Mouse (Mus musculus) forebrain, embryonic 13.5 days (tissue): ENCODE measurements at regions not wholly inside any gene's neighbourhood (a gene's known extent, or its start where the extent isn't known, plus 50 kb on each side); places are given as distances from the start of the nearest gene placed in this dataset.
A peak's percentile ranks its signal among the peaks of the same experiment; 100 is the strongest.

Experiments used
- ATAC-seq: fragments of 200-750 bp; cut with Nextera tagmentation; 2 replicates; pipeline ENCODE4 v1.8.0; 2017
- H3K27ac ChIP-seq: fragments of 300-500 bp; sonication (generic); 2 replicates; pipeline ENCODE4 v1.5.1; 2015; ENCODE audit warnings: inconsistent platforms, mild to moderate bottlenecking, moderate library complexity
- H3K27me3 ChIP-seq: fragments of 300-500 bp; sonication (generic); 2 replicates; pipeline ENCODE4 v1.6.1; 2015; ENCODE audit warnings: mild to moderate bottlenecking, inconsistent platforms
- H3K36me3 ChIP-seq: fragments of 300-500 bp; sonication (generic); 2 replicates; pipeline ENCODE4 v1.6.1; 2015; ENCODE audit warnings: mild to moderate bottlenecking, inconsistent platforms; ENCODE audit not compliant: poor library complexity, severe bottlenecking
- H3K4me1 ChIP-seq: fragments of 300-500 bp; sonication (generic); 2 replicates; pipeline ENCODE4 v1.6.1; 2015; ENCODE audit warnings: inconsistent platforms
- H3K4me2 ChIP-seq: fragments of 300-500 bp; sonication (generic); 2 replicates; pipeline ENCODE4 v1.6.1; 2015; ENCODE audit warnings: inconsistent platforms, mild to moderate bottlenecking, moderate library complexity
- H3K4me3 ChIP-seq: fragments of 300-500 bp; sonication (generic); 2 replicates; pipeline ENCODE4 v1.5.1; 2015; ENCODE audit warnings: mild to moderate bottlenecking, inconsistent platforms
- H3K9ac ChIP-seq: fragments of 300-500 bp; sonication (generic); 2 replicates; pipeline ENCODE4 v1.6.1; 2015; ENCODE audit warnings: mild to moderate bottlenecking, inconsistent platforms
- H3K9me3 ChIP-seq: fragments of 300-500 bp; sonication (generic); replicated peaks from 2 replicates; pipeline ENCODE4 v1.6.1; 2016; ENCODE audit warnings: inconsistent platforms
- WGBS: fragments of 180-500 bp; shearing (Covaris S2); methylation state at CpG from one replicate; pipeline ENCODE4 v1.1.7; 2015; 5-methylcytosine and 5-hydroxymethylcytosine counted together

DNA sequence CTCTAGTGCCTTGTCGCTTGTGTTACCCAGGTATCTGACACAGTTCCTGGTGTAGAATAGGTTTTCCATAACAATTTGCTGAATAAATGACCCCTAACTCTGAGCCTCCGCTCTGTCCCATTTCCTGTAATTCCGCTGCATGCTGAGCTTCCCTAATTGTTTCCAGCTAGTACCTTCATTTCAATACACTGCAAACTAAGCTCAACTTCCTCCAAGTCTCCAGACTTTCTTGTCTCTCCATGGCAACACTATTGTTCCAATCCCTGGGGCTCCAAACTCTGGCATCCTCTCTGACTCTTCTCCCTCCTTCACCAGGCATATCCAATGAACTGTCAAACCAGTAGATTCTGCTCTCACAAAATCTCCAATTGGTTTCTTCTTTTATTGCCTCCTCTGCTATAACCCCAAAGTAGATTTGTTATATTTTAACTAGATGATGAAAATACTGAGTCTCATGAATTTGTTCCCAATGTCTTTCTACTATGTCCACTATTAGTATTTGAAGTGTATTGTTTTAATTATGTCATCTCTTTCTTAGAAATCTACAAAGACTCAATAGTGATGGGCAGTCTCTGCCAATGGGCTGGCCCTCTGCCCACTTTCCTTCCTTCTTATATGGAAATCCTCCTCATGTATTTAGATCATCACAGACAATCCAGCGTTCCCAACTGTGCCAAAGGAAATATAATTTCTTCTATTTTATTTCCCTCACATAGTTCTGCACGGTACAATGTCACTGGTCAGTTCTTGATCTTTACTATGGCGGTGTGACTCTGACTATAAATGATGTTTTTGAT, 620.8 kb downstream of the Sqor start:
- Histone ChIP-seq H3K27me3 (no peaks in the 10 kb centered on the region), H3K4me2 (no peak overlapping the region), H3K4me1 (0 out of 2 replicates have a peak, but pooled peaks cover 6% of the 10 kb centered on the region), H3K27ac (no peak overlapping the region), H3K36me3 (no peaks in the 10 kb centered on the region), H3K4me3 (no peak overlapping the region), H3K9ac (no peak overlapping the region), H3K9me3 (no peaks in the 10 kb centered on the region)
- ATAC-seq, result no peak
- 57% methylated on average over 6 of the region's 6 CpGs for WGBS

DNA sequence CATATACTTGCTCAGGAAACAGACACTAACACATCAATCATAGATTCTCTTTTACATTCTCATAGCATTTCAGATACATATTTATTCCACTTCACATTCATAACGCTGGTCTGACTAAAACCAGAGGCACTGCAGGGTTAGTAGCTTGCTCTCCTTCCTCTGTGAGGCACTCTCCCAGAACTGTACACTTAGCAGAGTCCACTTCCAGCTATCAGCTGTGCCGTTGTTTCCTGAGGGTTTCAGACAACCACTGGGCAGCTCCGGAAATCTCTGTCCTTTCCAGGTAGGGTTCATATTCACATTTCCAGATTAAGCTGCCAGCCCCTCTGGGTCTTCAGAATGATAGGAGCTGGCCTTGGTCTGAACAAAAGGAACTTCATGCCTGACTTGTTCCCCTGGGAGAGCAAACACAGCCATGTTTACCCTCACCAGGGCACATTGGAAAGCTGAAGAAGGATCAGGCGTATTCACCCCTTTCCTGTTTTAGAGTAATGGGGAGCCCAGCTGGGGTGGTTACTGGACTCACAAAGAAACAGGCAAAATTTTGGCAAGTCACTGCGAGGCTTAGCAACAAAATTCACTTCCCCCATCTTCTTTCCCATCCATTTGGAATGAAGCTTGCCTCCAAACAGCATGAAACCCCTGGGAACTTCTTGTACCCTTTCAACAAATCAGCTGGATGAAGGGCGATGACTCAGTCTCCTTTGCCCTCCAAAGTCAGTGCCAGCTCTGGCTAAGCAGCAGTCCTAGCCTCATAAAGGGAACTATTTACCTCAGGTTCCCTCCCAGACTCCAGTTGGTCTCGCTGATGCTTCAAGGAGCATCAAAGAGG, 622.0 kb downstream of the Sqor start:
- H3K4me2 ChIP-seq, result no peak overlapping the region
- no peak overlapping the region for H3K27ac ChIP-seq
- peak; percentile 48; the same call in 1 of the 2 replicates for ATAC-seq
- WGBS, result 63% methylated on average over 7 of the region's 7 CpGs
- no peaks in the 10 kb centered on the region for H3K36me3 ChIP-seq
- H3K9me3 ChIP-seq, result no peaks in the 10 kb centered on the region
- no peak overlapping the region for H3K9ac ChIP-seq
- no peaks in the 10 kb centered on the region for H3K27me3 ChIP-seq
- 0 out of 2 replicates have a peak, but pooled peaks cover 6% of the 10 kb centered on the region for H3K4me1 ChIP-seq
- no peak overlapping the region for H3K4me3 ChIP-seq

DNA sequence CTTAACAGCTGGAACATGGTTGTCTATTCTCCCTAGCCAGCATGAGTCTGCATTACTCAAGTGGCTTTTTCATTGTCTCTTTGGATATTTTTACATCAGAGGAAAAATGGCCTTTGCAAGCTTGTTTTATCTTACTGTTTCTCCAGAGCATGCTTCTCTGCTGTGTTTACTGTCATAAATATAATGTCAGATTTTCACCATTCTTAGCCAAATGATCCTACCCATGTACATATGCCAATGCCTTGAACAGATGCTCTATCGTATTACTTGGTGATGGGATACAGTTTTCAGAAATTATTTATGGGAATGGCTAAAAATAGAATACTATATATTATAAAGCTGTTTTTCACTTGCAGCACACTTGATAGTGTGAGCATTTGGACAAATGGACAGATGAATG, 625.9 kb downstream of the Sqor start:
- no peak; the same call in 1 of the 2 replicates for ATAC-seq
- 91% methylated on average over 1 of the region's 1 CpGs for WGBS
- no peak overlapping the region for H3K4me3 ChIP-seq

GRCm38 (mm10) chr2:123394296-123394695, 629.3 kb downstream of the Sqor start:
- no peaks in the 10 kb centered on the region for H3K36me3 ChIP-seq
- ATAC-seq, result no peak

More for the DNA sequence above, 625.9 kb downstream of the Sqor start:
- Histone ChIP-seq H3K4me2 (no peak overlapping the region), H3K9me3 (no peaks in the 10 kb centered on the region), H3K36me3 (no peaks in the 10 kb centered on the region), H3K27me3 (no peaks in the 10 kb centered on the region), H3K27ac (no peak overlapping the region), H3K4me1 (no peaks in the 10 kb centered on the region), H3K9ac (no peak overlapping the region)

GRCm38 (mm10) chr2:123397551-123397950, 632.5 kb downstream of the Sqor start:
- WGBS, result 88% methylated on average over 1 of the region's 1 CpGs
- no peak for ATAC-seq

More at GRCm38 (mm10) chr2:123394296-123394695, 629.3 kb downstream of the Sqor start:
- Histone ChIP-seq H3K4me2 (no peak overlapping the region), H3K9me3 (no peaks in the 10 kb centered on the region), H3K4me1 (no peaks in the 10 kb centered on the region), H3K9ac (no peak overlapping the region), H3K4me3 (no peak overlapping the region), H3K27ac (no peak overlapping the region), H3K27me3 (no peaks in the 10 kb centered on the region)
- 90% methylated on average over 3 of the region's 3 CpGs for WGBS

GRCm38 (mm10) chr2:123401064-123401463, 636.0 kb downstream of the Sqor start:
- no peak overlapping the region for H3K9ac ChIP-seq
- no peaks in the 10 kb centered on the region for H3K36me3 ChIP-seq
- no peaks in the 10 kb centered on the region for H3K27me3 ChIP-seq
- no peaks in the 10 kb centered on the region for H3K4me1 ChIP-seq
- no peak overlapping the region for H3K27ac ChIP-seq
- no peak overlapping the region for H3K4me2 ChIP-seq
- H3K9me3 ChIP-seq, result no peaks in the 10 kb centered on the region
- H3K4me3 ChIP-seq, result no peak overlapping the region
- ATAC-seq, result peak; percentile 77

More at GRCm38 (mm10) chr2:123397551-123397950, 632.5 kb downstream of the Sqor start:
- H3K4me1 ChIP-seq, result no peaks in the 10 kb centered on the region
- no peaks in the 10 kb centered on the region for H3K27me3 ChIP-seq
- no peak overlapping the region for H3K27ac ChIP-seq
- no peaks in the 10 kb centered on the region for H3K9me3 ChIP-seq
- H3K4me2 ChIP-seq, result no peak overlapping the region
- H3K9ac ChIP-seq, result no peak overlapping the region
- H3K36me3 ChIP-seq, result no peaks in the 10 kb centered on the region
- H3K4me3 ChIP-seq, result no peak overlapping the region

GRCm38 (mm10) chr2:123409075-123409474, 644.0 kb downstream of the Sqor start:
- 65% methylated on average over 3 of the region's 3 CpGs for WGBS
- Histone ChIP-seq H3K27ac (no peak overlapping the region), H3K4me1 (no peaks in the 10 kb centered on the region), H3K36me3 (no peaks in the 10 kb centered on the region), H3K27me3 (no peaks in the 10 kb centered on the region), H3K9me3 (no peaks in the 10 kb centered on the region), H3K9ac (no peak overlapping the region), H3K4me2 (no peak overlapping the region), H3K4me3 (no peak overlapping the region)
- ATAC-seq, result no peak

DNA sequence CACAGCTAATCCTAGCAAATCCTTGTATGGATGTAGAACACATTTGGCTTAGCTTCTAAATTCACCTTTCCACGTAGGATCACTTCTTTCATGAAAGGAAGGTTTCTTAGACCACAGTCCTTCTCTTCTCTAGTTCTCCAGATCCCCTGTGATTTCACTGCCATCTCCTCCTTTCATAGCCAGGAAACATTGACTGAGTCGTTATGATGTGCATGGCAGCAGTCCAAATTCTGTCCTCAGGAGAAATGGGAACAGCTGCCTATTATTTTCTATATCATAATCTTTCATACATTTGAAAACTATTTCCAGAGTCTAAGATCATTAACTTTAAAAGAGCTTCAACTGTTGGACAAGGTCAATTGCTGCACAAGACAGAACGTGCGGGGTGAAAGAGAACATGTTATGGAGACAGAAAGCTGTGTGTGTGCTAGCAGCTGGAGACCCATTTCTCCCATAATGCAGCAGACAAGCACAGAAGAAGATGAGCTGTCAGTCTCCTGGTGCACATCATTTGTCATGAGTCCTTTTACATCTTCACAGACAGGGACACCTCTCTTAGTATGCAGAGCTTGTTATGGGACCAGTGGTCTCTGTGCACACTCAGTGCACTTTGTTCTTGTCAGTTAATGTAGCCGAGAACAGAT, 631.6 kb upstream of the Sema6d start:
- Histone ChIP-seq H3K4me3 (no peak overlapping the region), H3K9ac (no peak overlapping the region), H3K4me1 (no peaks in the 10 kb centered on the region), H3K36me3 (no peaks in the 10 kb centered on the region), H3K27me3 (no peaks in the 10 kb centered on the region), H3K4me2 (no peak overlapping the region), H3K9me3 (no peaks in the 10 kb centered on the region), H3K27ac (no peak overlapping the region)
- ATAC-seq, result peak; percentile 62; the same call in 1 of the 2 replicates
- 57% methylated on average over 5 of the region's 5 CpGs for WGBS

DNA sequence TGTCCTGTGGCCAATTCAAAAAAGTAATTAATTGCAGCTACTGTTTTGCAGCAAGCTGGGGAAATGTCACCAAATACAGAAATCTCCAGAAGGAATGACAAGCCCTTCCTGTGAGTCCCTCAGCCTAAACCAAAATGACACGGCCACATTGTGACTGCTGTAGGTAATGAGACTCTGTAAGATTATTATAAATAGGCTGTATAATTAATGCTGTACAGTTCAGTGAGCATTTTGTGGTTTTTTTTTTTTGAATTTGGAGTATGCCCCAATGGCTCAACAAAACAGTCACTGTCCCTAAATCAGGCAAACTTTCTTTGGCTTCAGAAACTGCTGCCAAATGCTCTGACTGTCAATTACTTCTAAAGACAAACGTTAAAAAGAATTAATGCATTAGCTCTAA, 615.9 kb upstream of the Sema6d start:
- Histone ChIP-seq H3K36me3 (no peaks in the 10 kb centered on the region), H3K9ac (no peak overlapping the region), H3K9me3 (no peaks in the 10 kb centered on the region), H3K27ac (no peak overlapping the region), H3K4me3 (no peak overlapping the region), H3K4me2 (no peak overlapping the region), H3K4me1 (peaks cover 13% of the 10 kb centered on the region; the same call in 1 of the 2 replicates), H3K27me3 (no peaks in the 10 kb centered on the region)
- ATAC-seq, result peak; percentile 84
- WGBS, result 17% methylated on average over 2 of the region's 2 CpGs

GRCm38 (mm10) chr2:123486681-123487080, 603.1 kb upstream of the Sema6d start:
- H3K4me2 ChIP-seq, result no peak overlapping the region
- no peaks in the 10 kb centered on the region for H3K27me3 ChIP-seq
- H3K9me3 ChIP-seq, result no peaks in the 10 kb centered on the region
- ATAC-seq, result no peak
- no peaks in the 10 kb centered on the region for H3K4me1 ChIP-seq
- H3K9ac ChIP-seq, result no peak overlapping the region
- H3K4me3 ChIP-seq, result no peak overlapping the region
- 66% methylated on average over 1 of the region's 1 CpGs for WGBS
- H3K27ac ChIP-seq, result no peak overlapping the region
- no peaks in the 10 kb centered on the region for H3K36me3 ChIP-seq

DNA sequence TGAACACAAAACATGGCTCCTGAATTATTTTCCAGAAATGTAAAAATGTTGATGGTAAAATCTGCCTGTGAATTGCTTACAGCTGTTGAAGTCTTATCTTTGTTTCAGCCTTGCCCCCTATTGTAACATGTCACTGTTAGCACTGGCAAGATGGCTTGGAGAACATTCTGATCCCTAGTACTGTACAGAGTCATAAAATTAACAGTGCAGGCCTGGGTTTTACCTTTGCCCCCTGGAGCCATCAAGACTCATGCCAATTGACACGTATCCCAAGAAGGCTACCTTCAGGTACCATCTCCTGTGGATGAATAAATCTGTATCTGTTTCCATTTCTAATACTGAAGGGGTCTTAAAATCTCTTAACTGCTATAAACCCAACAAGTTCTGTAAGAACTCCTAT, 583.6 kb upstream of the Sema6d start:
- Histone ChIP-seq H3K27ac (no peak overlapping the region), H3K9ac (no peak overlapping the region), H3K4me3 (no peak overlapping the region), H3K9me3 (no peaks in the 10 kb centered on the region), H3K36me3 (no peaks in the 10 kb centered on the region), H3K4me1 (no peaks in the 10 kb centered on the region), H3K27me3 (no peaks in the 10 kb centered on the region), H3K4me2 (no peak overlapping the region)
- WGBS, result 84% methylated on average over 1 of the region's 1 CpGs
- ATAC-seq, result no peak

GRCm38 (mm10) chr2:123507095-123507494, 582.7 kb upstream of the Sema6d start:
- Histone ChIP-seq H3K27ac (no peak overlapping the region), H3K4me1 (no peaks in the 10 kb centered on the region), H3K4me3 (no peak overlapping the region), H3K4me2 (no peak overlapping the region), H3K36me3 (no peaks in the 10 kb centered on the region), H3K9ac (no peak overlapping the region), H3K9me3 (no peaks in the 10 kb centered on the region), H3K27me3 (no peaks in the 10 kb centered on the region)
- no peak for ATAC-seq
